Mouse (Mus musculus) ES-E14 (cell line): ENCODE measurements around the gene Stam.

Source experiments
- CHD2 ChIP-seq: IDR thresholded peaks from 2 replicates; pipeline ENCODE4 v1.6.1; 2014; ENCODE audit warnings: mild to moderate bottlenecking, low read depth, low read length, inconsistent platforms
- HCFC1 ChIP-seq: IDR thresholded peaks from 2 replicates; pipeline ENCODE4 v1.6.1; 2012; ENCODE audit warnings: low read length, inconsistent platforms, borderline replicate concordance; ENCODE audit not compliant: insufficient read depth
- ZNF384 ChIP-seq: IDR thresholded peaks from 2 replicates; pipeline ENCODE4 v1.6.1; 2012; ENCODE audit warnings: low read depth, low read length, inconsistent platforms

GRCm38 (mm10) chr2:14145311-14145710, 71.4 kb downstream of the Stam start:
- TF ChIP-seq HCFC1 (no peak), ZNF384 (no peak), CHD2 (no peak)
